Mouse (Mus musculus) heart, postnatal 0 days (tissue): Measurements from ENCODE around the gene Gm49320. TPM values are rescaled to one million over a fixed set of nuclear protein-coding genes. Genes with fewer than 3 reads are reported as not detected.

Source experiments
- ATAC-seq: fragments of 200-750 bp; cut with Nextera tagmentation; 2 replicates; pipeline ENCODE4 v1.8.0; 2017; ENCODE audit warnings: low read depth, moderate number of reproducible peaks, moderate library complexity; ENCODE audit not compliant: insufficient read depth
- DNase-seq: peaks from one replicate; pipeline ENCODE4 v3.0.0-alpha.2; 2016; ENCODE audit warnings: low spot score
- H3K27ac ChIP-seq: fragments of 300-500 bp; sonication (generic); 2 replicates; pipeline ENCODE4 v1.5.1; 2014; ENCODE audit warnings: low read depth, mild to moderate bottlenecking
- H3K27me3 ChIP-seq: fragments of 300-500 bp; sonication (generic); 2 replicates; pipeline ENCODE4 v1.6.1; 2014; ENCODE audit warnings: low read length, mixed read lengths; ENCODE audit not compliant: control insufficient read depth, insufficient read depth
- H3K36me3 ChIP-seq: fragments of 300-500 bp; sonication (generic); replicated peaks from 2 replicates; pipeline ENCODE4 v1.6.1; 2014; ENCODE audit warnings: low read length, mixed read lengths; ENCODE audit not compliant: control insufficient read depth, insufficient read depth
- H3K4me1 ChIP-seq: fragments of 300-500 bp; sonication (generic); 2 replicates; pipeline ENCODE4 v1.6.1; 2014; ENCODE audit warnings: antibody characterized with exemption; ENCODE audit not compliant: control insufficient read depth, insufficient read depth
- H3K4me2 ChIP-seq: fragments of 300-500 bp; sonication (generic); 2 replicates; pipeline ENCODE4 v1.6.1; 2014; ENCODE audit warnings: low read depth, mild to moderate bottlenecking, low read length, moderate library complexity
- H3K4me3 ChIP-seq: fragments of 300-500 bp; sonication (generic); 2 replicates; pipeline ENCODE4 v1.5.1; 2014; ENCODE audit warnings: low read depth, low read length
- H3K9ac ChIP-seq: fragments of 300-500 bp; sonication (generic); replicated peaks from 2 replicates; pipeline ENCODE4 v1.6.1; 2014; ENCODE audit warnings: low read depth, low read length, mixed read lengths
- H3K9me3 ChIP-seq: fragments of 300-500 bp; sonication (generic); replicated peaks from 2 replicates; pipeline ENCODE4 v1.6.1; 2016; ENCODE audit warnings: low read length; ENCODE audit not compliant: control insufficient read depth
- CTCF ChIP-seq: IDR thresholded peaks from 2 replicates; pipeline ENCODE4 v1.5.1; 2016; ENCODE audit warnings: antibody characterized with exemption, control low read depth, low read depth
- EP300 ChIP-seq: IDR thresholded peaks from 2 replicates; pipeline ENCODE4 v1.6.1; 2016; ENCODE audit warnings: antibody characterized with exemption, low read depth
- WGBS: fragments of 180-500 bp; shearing (Covaris S2); extraction: QIAGEN DNeasy Blood & Tissue Kit; methylation state at CpG from one replicate; pipeline ENCODE4 v1.1.7; 2014; 5-methylcytosine and 5-hydroxymethylcytosine counted together
- polyA plus RNA-seq: library from polyadenylated mRNA; unstranded; fragments of >200 nt; fragmentation: Nextera tagmentation; extraction: Ambion mirVana; gene quantifications from 2 replicates; pipeline ENCODE4 v1.2.1, GENCODE M21; 2015
- total RNA-seq: library from RNA; depleted of rRNA; stranded (reverse); fragments of >200 nt; gene quantifications from 2 replicates; pipeline ENCODE4 v1.2.3, GENCODE M21; 2014; ENCODE audit warnings: low replicate concordance

The Gm49320 gene
- total and polyA plus RNA-seq, 2 experiments from 2014 or later, result 0.19 TPM; not detected in 1

DNA sequence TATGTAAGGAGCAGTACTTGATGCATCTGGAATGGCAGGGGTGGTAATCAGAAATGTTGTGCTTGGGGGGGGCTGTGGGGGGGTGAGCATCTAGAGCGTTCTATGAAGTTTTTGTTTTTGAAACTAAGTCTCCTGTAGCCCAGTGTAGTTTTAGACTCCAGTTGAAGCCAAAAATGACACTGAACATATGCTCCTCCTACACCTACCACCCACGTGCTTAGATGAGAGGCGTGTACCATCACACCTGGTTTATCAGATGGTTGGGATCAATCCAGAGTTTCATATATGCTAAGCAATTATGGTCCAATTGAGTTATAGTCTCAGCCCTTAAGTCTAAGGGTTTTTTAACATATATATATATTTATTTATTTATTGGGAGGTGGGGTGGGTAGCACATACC is 19.0 kb upstream of the Gm49320 start:
- no peaks in the 10 kb centered on the region for H3K9me3 ChIP-seq
- H3K27ac ChIP-seq, result no peak overlapping the region
- no peak overlapping the region for H3K9ac ChIP-seq
- WGBS, result 82% methylated on average over 3 of the region's 3 CpGs
- H3K4me2 ChIP-seq, result no peak overlapping the region
- TF ChIP-seq EP300 (no peak), CTCF (no peak)
- DNase-seq, result no peak
- H3K27me3 ChIP-seq, result peaks cover 38% of the 10 kb centered on the region
- no peak for ATAC-seq
- H3K4me1 ChIP-seq, result peaks cover 8% of the 10 kb centered on the region
- H3K4me3 ChIP-seq, result no peak overlapping the region
- H3K36me3 ChIP-seq, result no peaks in the 10 kb centered on the region

DNA sequence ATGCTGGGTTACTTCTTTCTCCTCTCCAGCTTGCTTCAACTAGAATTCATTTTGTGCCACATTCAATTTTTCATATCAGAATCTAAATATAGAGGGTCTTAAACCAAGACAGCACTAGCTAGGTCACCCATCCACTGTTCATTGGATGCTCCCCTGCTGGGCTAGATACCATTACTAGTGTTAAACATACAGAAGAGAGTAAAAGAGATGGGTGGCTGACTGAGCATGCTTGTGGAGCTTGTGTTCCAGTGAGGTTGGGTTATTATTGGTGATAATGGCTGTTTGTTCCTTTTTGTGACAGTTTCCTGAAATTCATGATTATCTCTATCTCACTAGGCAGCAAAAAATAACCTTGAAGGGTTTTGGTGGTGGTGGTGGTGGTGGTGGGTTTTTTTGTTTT is 16.6 kb upstream of the Gm49320 start:
- Histone ChIP-seq H3K27ac (no peak overlapping the region), H3K4me2 (no peak overlapping the region), H3K4me1 (peaks cover 7% of the 10 kb centered on the region), H3K36me3 (no peaks in the 10 kb centered on the region), H3K9me3 (no peaks in the 10 kb centered on the region), H3K4me3 (no peak overlapping the region), H3K27me3 (peaks cover 27% of the 10 kb centered on the region), H3K9ac (no peak overlapping the region)
- ATAC-seq (no peak), DNase-seq (no peak)
- no peak for TF ChIP-seq EP300
- no peak for TF ChIP-seq CTCF

DNA sequence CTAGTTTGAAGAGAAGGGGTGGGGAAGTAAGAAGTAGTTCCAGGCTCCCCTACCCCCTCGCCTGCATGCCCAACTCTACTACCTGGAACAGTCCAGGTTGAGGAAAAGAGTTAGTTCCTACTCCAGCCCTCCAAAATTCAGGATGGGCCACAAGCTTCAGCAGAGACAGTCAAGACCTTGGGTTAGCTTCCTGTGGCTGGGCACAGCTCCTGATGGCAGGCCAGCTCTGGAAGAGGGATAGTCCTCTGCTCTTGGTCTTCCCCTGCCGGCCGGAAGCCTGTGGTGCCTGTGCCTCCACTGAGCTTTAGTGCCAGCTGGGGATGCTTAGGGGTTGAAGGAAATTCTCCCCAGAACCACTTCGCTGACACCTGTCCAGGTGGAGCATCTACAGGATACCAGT is 12.3 kb upstream of the Gm49320 start:
- no peaks in the 10 kb centered on the region for H3K36me3 ChIP-seq
- peak overlapping the region; percentile 45 for H3K4me2 ChIP-seq
- H3K4me3 ChIP-seq, result peak overlapping the region; percentile 19; the same call in 1 of the 2 replicates
- ATAC-seq, result no peak
- H3K4me1 ChIP-seq, result 0 out of 2 replicates have a peak, but pooled peaks cover 5% of the 10 kb centered on the region
- WGBS, result 17% methylated on average over 4 of the region's 4 CpGs
- peaks cover 29% of the 10 kb centered on the region for H3K27me3 ChIP-seq
- no peak overlapping the region for H3K27ac ChIP-seq
- no peak for TF ChIP-seq CTCF
- no peak for TF ChIP-seq EP300
- no peaks in the 10 kb centered on the region for H3K9me3 ChIP-seq
- DNase-seq, result no peak
- no peak overlapping the region for H3K9ac ChIP-seq

DNA sequence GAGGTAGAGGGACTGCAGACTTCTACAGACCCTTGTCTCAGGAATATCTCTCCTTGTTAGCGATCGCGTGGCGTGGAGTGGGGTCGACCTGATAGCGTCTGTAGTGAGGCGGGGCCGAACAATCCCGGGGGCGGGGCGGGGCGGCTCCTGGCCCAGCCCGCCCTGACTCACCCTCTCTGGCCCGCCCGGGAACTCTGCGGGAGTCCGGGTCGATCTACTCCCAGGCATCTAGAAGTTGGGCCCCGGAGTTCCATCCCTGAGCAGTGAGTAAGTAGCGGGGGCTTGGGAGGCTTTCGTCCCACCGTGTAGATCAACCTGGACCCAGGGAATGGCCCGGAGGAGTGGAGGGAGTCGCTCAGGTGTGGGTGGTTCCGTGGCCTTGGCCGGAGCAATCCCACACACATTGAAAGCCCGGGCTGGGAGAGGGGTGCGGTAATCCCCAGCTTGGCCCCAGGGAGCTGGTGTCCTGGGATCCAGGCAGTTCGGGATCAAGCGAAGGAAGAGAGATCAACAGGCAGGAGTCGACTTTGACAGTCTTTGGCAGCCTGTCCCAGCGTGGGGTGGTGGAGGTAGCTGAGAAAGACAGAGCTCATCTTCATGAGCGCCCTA is 11.8 kb upstream of the Gm49320 start, which contains the start of gene Lrrc8e:
Gene Lrrc8e (plus strand): TSS at position 89 of the 609 bp plus-strand sequence.
- 0 out of 2 replicates have a peak, but pooled peaks cover 5% of the 10 kb centered on the region for H3K4me1 ChIP-seq

DNA sequence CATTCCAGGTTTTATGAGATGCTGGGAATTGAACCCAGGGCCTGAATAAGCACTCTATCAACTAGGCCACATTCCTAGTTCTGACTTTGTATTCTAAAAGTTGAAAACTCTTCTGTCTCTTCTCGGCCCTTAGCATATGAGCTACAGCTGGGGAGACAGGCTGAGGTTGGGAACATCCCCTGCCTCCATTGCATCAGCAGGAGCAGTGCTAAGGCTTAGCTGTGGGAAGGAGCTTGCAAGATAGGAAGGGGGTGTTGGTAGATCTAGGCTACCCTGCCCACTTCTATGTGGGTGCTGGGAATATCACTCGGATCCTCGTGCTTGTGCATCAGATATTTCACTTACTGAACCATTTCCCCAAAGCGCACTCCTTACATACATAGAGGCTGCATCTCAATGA is 10.7 kb upstream of the Gm49320 start:
- H3K27me3 ChIP-seq, result peaks cover 29% of the 10 kb centered on the region
- 89% methylated on average over 4 of the region's 4 CpGs for WGBS
- no peak overlapping the region for H3K4me2 ChIP-seq
- no peak overlapping the region for H3K27ac ChIP-seq
- H3K9ac ChIP-seq, result no peak overlapping the region
- H3K9me3 ChIP-seq, result no peaks in the 10 kb centered on the region
- no peaks in the 10 kb centered on the region for H3K36me3 ChIP-seq
- DNase-seq (no peak), ATAC-seq (no peak)
- 0 out of 2 replicates have a peak, but pooled peaks cover 5% of the 10 kb centered on the region for H3K4me1 ChIP-seq
- TF ChIP-seq EP300, result no peak
- no peak for TF ChIP-seq CTCF
- no peak overlapping the region for H3K4me3 ChIP-seq

More for the DNA sequence above, 11.8 kb upstream of the Gm49320 start, which contains the start of gene Lrrc8e:
- Histone ChIP-seq H3K9me3 (no peaks in the 10 kb centered on the region), H3K4me2 (peak within 1 kb of the TSS; percentile 45), H3K27me3 (peaks cover 29% of the 10 kb centered on the region), H3K27ac (no peak within 1 kb of the TSS), H3K36me3 (no peaks in the 10 kb centered on the region), H3K9ac (no peak within 1 kb of the TSS), H3K4me3 (peak within 1 kb of the TSS; percentile 19; the same call in 1 of the 2 replicates)
- ATAC-seq, result no peak
- DNase-seq, result no peak
- WGBS, result 6% methylated on average over 33 of the region's 33 CpGs
- no peak for TF ChIP-seq CTCF
- TF ChIP-seq EP300, result no peak

DNA sequence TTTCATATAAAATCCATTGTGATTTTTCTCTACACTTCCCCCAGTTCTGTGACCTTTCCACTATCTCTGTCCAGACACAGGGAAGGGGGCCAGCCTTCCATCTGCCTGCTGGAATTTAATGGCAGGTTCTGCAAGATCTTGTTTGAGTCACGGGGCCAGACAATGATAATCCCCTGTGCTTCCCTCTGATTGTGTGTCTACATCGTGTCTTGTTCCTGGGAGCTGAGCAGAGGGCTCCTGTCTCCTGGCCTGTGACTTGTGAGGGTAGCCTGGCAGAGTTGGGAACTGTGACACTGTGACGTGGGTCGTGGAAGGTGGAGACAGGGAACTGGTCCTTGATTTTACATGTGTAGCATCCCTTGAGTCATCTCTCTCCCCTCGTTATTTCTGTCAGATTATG is 8.9 kb upstream of the Gm49320 start:
- no peak for TF ChIP-seq EP300
- no peak for TF ChIP-seq CTCF
- Histone ChIP-seq H3K9me3 (no peaks in the 10 kb centered on the region), H3K9ac (no peak overlapping the region), H3K36me3 (no peaks in the 10 kb centered on the region), H3K4me2 (no peak overlapping the region), H3K27ac (no peak overlapping the region), H3K27me3 (peaks cover 29% of the 10 kb centered on the region), H3K4me3 (no peak overlapping the region), H3K4me1 (0 out of 2 replicates have a peak, but pooled peaks cover 5% of the 10 kb centered on the region)
- ATAC-seq (no peak), DNase-seq (no peak)
- WGBS, result 59% methylated on average over 5 of the region's 5 CpGs
